Mouse (Mus musculus) intestine, embryonic 16.5 days (tissue): Measurements from ENCODE around the gene Diexf. TPM values are rescaled to one million over a fixed set of nuclear protein-coding genes. Genes with fewer than 3 reads are reported as not detected.

ENCODE experiments used
- ATAC-seq: fragments of 200-750 bp; cut with Nextera tagmentation; 2 replicates; pipeline ENCODE4 v1.8.0; 2017; ENCODE audit warnings: moderate TSS enrichment, moderate library complexity
- H3K27ac ChIP-seq: fragments of 300-500 bp; sonication (generic); 2 replicates; pipeline ENCODE4 v1.5.1; 2014; ENCODE audit warnings: mild to moderate bottlenecking, low read length
- H3K27me3 ChIP-seq: fragments of 300-500 bp; sonication (generic); replicated peaks from 2 replicates; pipeline ENCODE4 v1.6.1; 2014; ENCODE audit warnings: low read length, control low read depth, mixed read lengths; ENCODE audit not compliant: control insufficient read depth, insufficient read depth
- H3K36me3 ChIP-seq: fragments of 300-500 bp; sonication (generic); 2 replicates; pipeline ENCODE4 v1.6.1; 2014; ENCODE audit warnings: low read length, control low read depth; ENCODE audit not compliant: control insufficient read depth, insufficient read depth
- H3K4me1 ChIP-seq: fragments of 300-500 bp; sonication (generic); 2 replicates; pipeline ENCODE4 v1.6.1; 2014; ENCODE audit warnings: low read length, control low read depth, mixed read lengths; ENCODE audit not compliant: control insufficient read depth, insufficient read depth
- H3K4me2 ChIP-seq: fragments of 300-500 bp; sonication (generic); 2 replicates; pipeline ENCODE4 v1.6.1; 2014; ENCODE audit warnings: low read depth, low read length, control low read depth
- H3K4me3 ChIP-seq: fragments of 300-500 bp; sonication (generic); 2 replicates; pipeline ENCODE4 v1.5.1; 2014; ENCODE audit warnings: mild to moderate bottlenecking, low read length
- H3K9ac ChIP-seq: fragments of 300-500 bp; sonication (generic); 2 replicates; pipeline ENCODE4 v1.6.1; 2014; ENCODE audit warnings: low read depth, low read length
- H3K9me3 ChIP-seq: fragments of 300-500 bp; sonication (generic); 2 replicates; pipeline ENCODE4 v1.6.1; 2016; ENCODE audit warnings: low read length, control low read depth; ENCODE audit not compliant: control insufficient read depth
- WGBS: fragments of 180-500 bp; shearing (Covaris S2); extraction: QIAGEN DNeasy Blood & Tissue Kit; methylation state at CpG from one replicate; pipeline ENCODE4 v1.1.7; 2014; 5-methylcytosine and 5-hydroxymethylcytosine counted together
- polyA plus RNA-seq: library from polyadenylated mRNA; unstranded; fragments of >200 nt; fragmentation: Nextera tagmentation; extraction: Ambion mirVana; gene quantifications from 2 replicates; pipeline ENCODE4 v1.2.1, GENCODE M21; 2015

Diexf gene
- 5.0 and 9.2 TPM in 2 replicates for polyA plus RNA-seq

GRCm38 (mm10) chr1:193129786-193130455 lies at the start of gene Diexf:
Diexf (minus strand) TSS chr1:193130272.
- ATAC-seq: peak; percentile 80
- Histone ChIP-seq H3K36me3 (0 out of 2 replicates have a peak, but pooled peaks cover 4% of the 10 kb centered on the region), H3K4me3 (peak within 1 kb of the TSS; percentile 91), H3K4me2 (peak within 1 kb of the TSS; percentile 73), H3K27me3 (no peaks in the 10 kb centered on the region), H3K9ac (peak within 1 kb of the TSS; percentile 87), H3K4me1 (peaks cover 10% of the 10 kb centered on the region), H3K27ac (peak within 1 kb of the TSS; percentile 81), H3K9me3 (no peaks in the 10 kb centered on the region)
- WGBS: under 1% methylated on average over 61 of the region's 61 CpGs

GRCm38 (mm10) chr1:193174143-193174733 lies 44.2 kb upstream of the Diexf start:
- peak overlapping the region; percentile 77 for H3K9ac ChIP-seq
- H3K4me2 ChIP-seq: peak overlapping the region; percentile 79
- H3K27ac ChIP-seq: peak overlapping the region; percentile 82
- no peaks in the 10 kb centered on the region for H3K36me3 ChIP-seq
- no peaks in the 10 kb centered on the region for H3K27me3 ChIP-seq
- ATAC-seq: no peak
- H3K9me3 ChIP-seq: no peaks in the 10 kb centered on the region
- H3K4me1 ChIP-seq: peaks cover 30% of the 10 kb centered on the region
- WGBS: 72% methylated on average over 13 of the region's 13 CpGs
- peak overlapping the region; percentile 74 for H3K4me3 ChIP-seq

- Histone ChIP-seq H3K27ac (peak overlapping the region; percentile 82), H3K9me3 (no peaks in the 10 kb centered on the region), H3K4me2 (peak overlapping the region; percentile 79), H3K9ac (peak overlapping the region; percentile 77), H3K4me3 (peak overlapping the region; percentile 74), H3K4me1 (peaks cover 28% of the 10 kb centered on the region), H3K36me3 (no peaks in the 10 kb centered on the region), H3K27me3 (no peaks in the 10 kb centered on the region)
- ATAC-seq: no peak
- WGBS: 16% methylated on average over 9 of the region's 9 CpGs
Observed at GRCm38 (mm10) chr1:193173810-193174129, 43.7 kb upstream of the Diexf start.

GRCm38 (mm10) chr1:193172991-193173809 lies 43.1 kb upstream of the Diexf start:
- Histone ChIP-seq H3K4me3 (peak overlapping the region; percentile 74), H3K9ac (peak overlapping the region; percentile 85), H3K36me3 (no peaks in the 10 kb centered on the region), H3K4me1 (peaks cover 27% of the 10 kb centered on the region), H3K4me2 (peak overlapping the region; percentile 79), H3K27ac (peak overlapping the region; percentile 82), H3K9me3 (no peaks in the 10 kb centered on the region), H3K27me3 (no peaks in the 10 kb centered on the region)
- peak; percentile 97 for ATAC-seq
- WGBS: under 1% methylated on average over 48 of the region's 48 CpGs

GRCm38 (mm10) chr1:193169856-193170255 lies 39.8 kb upstream of the Diexf start:
- 42% methylated on average over 2 of the region's 2 CpGs for WGBS

GRCm38 (mm10) chr1:193169228-193169627 lies 39.2 kb upstream of the Diexf start:
- Histone ChIP-seq H3K27ac (no peak overlapping the region; the same call in 1 of the 2 replicates), H3K4me3 (no peak overlapping the region), H3K27me3 (no peaks in the 10 kb centered on the region), H3K4me1 (peaks cover 16% of the 10 kb centered on the region), H3K9me3 (no peaks in the 10 kb centered on the region), H3K4me2 (no peak overlapping the region), H3K36me3 (peaks cover 2% of the 10 kb centered on the region; the same call in 1 of the 2 replicates), H3K9ac (no peak overlapping the region)
- WGBS: 86% methylated on average over 7 of the region's 7 CpGs
- ATAC-seq: no peak

More at GRCm38 (mm10) chr1:193169856-193170255, 39.8 kb upstream of the Diexf start:
- peak; percentile 45 for ATAC-seq
- Histone ChIP-seq H3K4me1 (peaks cover 22% of the 10 kb centered on the region), H3K36me3 (peaks cover 2% of the 10 kb centered on the region; the same call in 1 of the 2 replicates), H3K4me2 (no peak overlapping the region), H3K4me3 (no peak overlapping the region), H3K27ac (no peak overlapping the region), H3K9ac (no peak overlapping the region), H3K27me3 (no peaks in the 10 kb centered on the region), H3K9me3 (no peaks in the 10 kb centered on the region)

- 84% methylated on average over 3 of the region's 3 CpGs for WGBS
- no peak within 1 kb of the TSS for H3K9ac ChIP-seq
- H3K4me3 ChIP-seq: no peak within 1 kb of the TSS
- H3K27me3 ChIP-seq: no peaks in the 10 kb centered on the region
- no peaks in the 10 kb centered on the region for H3K9me3 ChIP-seq
- peaks cover 2% of the 10 kb centered on the region; the same call in 1 of the 2 replicates for H3K36me3 ChIP-seq
- ATAC-seq: no peak
- no peak within 1 kb of the TSS for H3K27ac ChIP-seq
- peaks cover 13% of the 10 kb centered on the region; the same call in 1 of the 2 replicates for H3K4me1 ChIP-seq
- no peak within 1 kb of the TSS for H3K4me2 ChIP-seq
Observed at GRCm38 (mm10) chr1:193167746-193168145, 37.7 kb upstream of the Diexf start, which contains the start of gene A130010J15Rik. A130010J15Rik (plus strand) TSS chr1:193168046.

- H3K9ac ChIP-seq: peak overlapping the region; percentile 38; the same call in 1 of the 2 replicates
- no peaks in the 10 kb centered on the region; the same call in none of the 2 replicates for H3K36me3 ChIP-seq
- peak overlapping the region; percentile 45 for H3K4me2 ChIP-seq
- ATAC-seq: peak; percentile 88
- H3K4me3 ChIP-seq: peak overlapping the region; percentile 7
- H3K4me1 ChIP-seq: peaks cover 25% of the 10 kb centered on the region
- peak overlapping the region; percentile 53 for H3K27ac ChIP-seq
- 15% methylated on average over 18 of the region's 18 CpGs for WGBS
- H3K9me3 ChIP-seq: no peaks in the 10 kb centered on the region
- no peaks in the 10 kb centered on the region for H3K27me3 ChIP-seq
Observed at GRCm38 (mm10) chr1:193160317-193161032, 30.4 kb upstream of the Diexf start.
